ENCODE assay signal across 6 mouse cellular contexts in the genomic region with DNA sequence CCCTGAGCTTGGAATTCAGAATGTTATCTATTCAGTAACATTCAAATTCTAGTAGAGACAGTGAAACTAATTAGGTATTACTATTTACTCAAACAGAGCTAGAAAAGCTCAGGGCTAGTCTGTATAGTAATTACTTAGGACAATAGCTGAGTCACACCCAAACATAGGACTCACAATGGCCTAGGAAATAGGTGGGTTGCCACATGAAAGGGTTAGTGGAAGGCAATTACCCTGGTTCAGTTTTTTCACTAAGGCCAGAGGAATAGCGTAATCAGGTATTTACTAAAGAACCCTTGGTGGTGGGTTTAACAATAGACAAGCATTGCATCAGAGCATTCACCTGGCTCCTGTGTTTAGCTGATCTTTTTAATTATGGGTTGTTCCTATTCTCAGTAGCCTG.
"Had no signal": no experiment of that assay in that cellular context is flagged by ENCODE, and none has a peak within 500 bp of the region (broad histone marks: within the 10 kb centered on the region; RNA-seq: fewer than 3 reads in every experiment).

No protein-coding gene starts in this region.

- DNase-seq: liver, postnatal 0 days; lung, adult 2 months; lung, postnatal 14 days; right cerebral cortex, postnatal 14 days; thymus, adult 2 months; thymus, postnatal 25 days had no signal
